Mouse (Mus musculus): Measurements from ENCODE around the gene Kcnn1. TPM values are rescaled to one million over a fixed set of nuclear protein-coding genes. Genes with fewer than 3 reads are reported as not detected.

Kcnn1 gene
- 7.3 and 11.3 TPM in 2 replicates for polyA plus RNA-seq (2014; fragmentation: Nextera tagmentation; extraction: Ambion mirVana)

- Histone ChIP-seq H3K9ac (ENCODE audit: low read length) (peak within 1 kb of the TSS; percentile 65), H3K27ac (ENCODE audit: low read depth, low read length) (peak within 1 kb of the TSS; percentile 98), H3K27me3 (replicated peaks; ENCODE audit: control insufficient read depth, insufficient read depth, low read length) (no peaks in the 10 kb centered on the region), H3K36me3 (ENCODE audit: control insufficient read depth, insufficient read depth, low read length) (peaks cover 1% of the 10 kb centered on the region), H3K4me3 (ENCODE audit: low read depth, low read length) (peak within 1 kb of the TSS; percentile 43), H3K9me3 (replicated peaks; ENCODE audit: control insufficient read depth, low read length) (no peaks in the 10 kb centered on the region), H3K4me2 (ENCODE audit: low read length) (peak within 1 kb of the TSS; percentile 76), H3K4me1 (ENCODE audit: control insufficient read depth, insufficient read depth, low read length) (peaks cover 25% of the 10 kb centered on the region)
- DNase-seq (ENCODE audit: low spot score) (peak; percentile 46), ATAC-seq (no peak)
- WGBS, result 0% methylated on average over 54 of the region's 55 CpGs
Observed at GRCm38 (mm10) chr8:70862824-70863641, at the start of gene Kcnn1. Kcnn1 (minus strand) TSS chr8:70863258.

- Histone ChIP-seq H3K9ac (ENCODE audit: low read length) (no peak overlapping the region), H3K4me2 (ENCODE audit: low read length) (no peak overlapping the region), H3K4me3 (ENCODE audit: low read depth, low read length) (no peak overlapping the region), H3K27ac (ENCODE audit: low read depth, low read length) (no peak overlapping the region), H3K4me1 (ENCODE audit: control insufficient read depth, insufficient read depth, low read length) (peaks cover 5% of the 10 kb centered on the region), H3K9me3 (replicated peaks; ENCODE audit: control insufficient read depth, low read length) (no peaks in the 10 kb centered on the region), H3K36me3 (ENCODE audit: control insufficient read depth, insufficient read depth, low read length) (peaks cover 59% of the 10 kb centered on the region), H3K27me3 (replicated peaks; ENCODE audit: control insufficient read depth, insufficient read depth, low read length) (no peaks in the 10 kb centered on the region)
- no peak for DNase-seq (ENCODE audit: low spot score)
- ATAC-seq, result no peak
- WGBS, result 68% methylated on average over 5 of the region's 5 CpGs
Observed at GRCm38 (mm10) chr8:70911596-70911995, 48.5 kb upstream of the Kcnn1 start.

GRCm38 (mm10) chr8:70907518-70907917 is 44.5 kb upstream of the Kcnn1 start:
- no peak for DNase-seq (ENCODE audit: low spot score)
- Histone ChIP-seq H3K9ac (ENCODE audit: low read length) (no peak overlapping the region), H3K27me3 (replicated peaks; ENCODE audit: control insufficient read depth, insufficient read depth, low read length) (no peaks in the 10 kb centered on the region), H3K4me3 (ENCODE audit: low read depth, low read length) (no peak overlapping the region), H3K9me3 (replicated peaks; ENCODE audit: control insufficient read depth, low read length) (no peaks in the 10 kb centered on the region), H3K4me2 (ENCODE audit: low read length) (no peak overlapping the region), H3K36me3 (ENCODE audit: control insufficient read depth, insufficient read depth, low read length) (peaks cover 18% of the 10 kb centered on the region), H3K4me1 (ENCODE audit: control insufficient read depth, insufficient read depth, low read length) (peaks cover 10% of the 10 kb centered on the region), H3K27ac (ENCODE audit: low read depth, low read length) (no peak overlapping the region)
- no peak for ATAC-seq
- 97% methylated on average over 2 of the region's 2 CpGs for WGBS

GRCm38 (mm10) chr8:70905831-70906736 is 43.0 kb upstream of the Kcnn1 start, which contains the start of gene Map1s:
Map1s (plus strand) TSS chr8:70905932.
- Histone ChIP-seq H3K4me3 (ENCODE audit: low read depth, low read length) (peak within 1 kb of the TSS; percentile 84), H3K9me3 (replicated peaks; ENCODE audit: control insufficient read depth, low read length) (no peaks in the 10 kb centered on the region), H3K4me1 (ENCODE audit: control insufficient read depth, insufficient read depth, low read length) (peaks cover 10% of the 10 kb centered on the region), H3K9ac (ENCODE audit: low read length) (peak within 1 kb of the TSS; percentile 88), H3K27me3 (replicated peaks; ENCODE audit: control insufficient read depth, insufficient read depth, low read length) (no peaks in the 10 kb centered on the region), H3K4me2 (ENCODE audit: low read length) (peak within 1 kb of the TSS; percentile 86), H3K27ac (ENCODE audit: low read depth, low read length) (peak within 1 kb of the TSS; percentile 92), H3K36me3 (ENCODE audit: control insufficient read depth, insufficient read depth, low read length) (peaks cover 5% of the 10 kb centered on the region; the same call in 1 of the 2 replicates)
- under 1% methylated on average over 67 of the region's 86 CpGs for WGBS
- DNase-seq (ENCODE audit: low spot score), result peak; percentile 96
- peak; percentile 98 for ATAC-seq

- Histone ChIP-seq H3K4me2 (ENCODE audit: low read length) (peak overlapping the region; percentile 86), H3K36me3 (ENCODE audit: control insufficient read depth, insufficient read depth, low read length) (no peaks in the 10 kb centered on the region), H3K27ac (ENCODE audit: low read depth, low read length) (peak overlapping the region; percentile 92), H3K4me3 (ENCODE audit: low read depth, low read length) (peak overlapping the region; percentile 84), H3K27me3 (replicated peaks; ENCODE audit: control insufficient read depth, insufficient read depth, low read length) (no peaks in the 10 kb centered on the region), H3K4me1 (ENCODE audit: control insufficient read depth, insufficient read depth, low read length) (peaks cover 10% of the 10 kb centered on the region), H3K9ac (ENCODE audit: low read length) (peak overlapping the region; percentile 88), H3K9me3 (replicated peaks; ENCODE audit: control insufficient read depth, low read length) (no peaks in the 10 kb centered on the region)
- ATAC-seq (peak; percentile 30), DNase-seq (ENCODE audit: low spot score) (no peak)
- WGBS, result 17% methylated on average over 8 of the region's 8 CpGs
Observed at GRCm38 (mm10) chr8:70905463-70905830, 42.4 kb upstream of the Kcnn1 start.

GRCm38 (mm10) chr8:70904532-70904931 is 41.5 kb upstream of the Kcnn1 start:
- Histone ChIP-seq H3K4me1 (ENCODE audit: control insufficient read depth, insufficient read depth, low read length) (peaks cover 10% of the 10 kb centered on the region), H3K4me3 (ENCODE audit: low read depth, low read length) (no peak overlapping the region), H3K9ac (ENCODE audit: low read length) (no peak overlapping the region), H3K36me3 (ENCODE audit: control insufficient read depth, insufficient read depth, low read length) (no peaks in the 10 kb centered on the region), H3K4me2 (ENCODE audit: low read length) (no peak overlapping the region), H3K27me3 (replicated peaks; ENCODE audit: control insufficient read depth, insufficient read depth, low read length) (no peaks in the 10 kb centered on the region), H3K27ac (ENCODE audit: low read depth, low read length) (no peak overlapping the region), H3K9me3 (replicated peaks; ENCODE audit: control insufficient read depth, low read length) (no peaks in the 10 kb centered on the region)
- no peak for DNase-seq (ENCODE audit: low spot score)
- no peak for ATAC-seq
- WGBS, result 70% methylated on average over 4 of the region's 4 CpGs

- no peak for ATAC-seq
- DNase-seq (ENCODE audit: low spot score), result no peak
- H3K4me3 ChIP-seq (ENCODE audit: low read depth, low read length), result no peak overlapping the region
- no peak overlapping the region for H3K9ac ChIP-seq (ENCODE audit: low read length)
- no peak overlapping the region for H3K4me2 ChIP-seq (ENCODE audit: low read length)
- peaks cover 10% of the 10 kb centered on the region for H3K4me1 ChIP-seq (ENCODE audit: control insufficient read depth, insufficient read depth, low read length)
- H3K27me3 ChIP-seq (replicated peaks; ENCODE audit: control insufficient read depth, insufficient read depth, low read length), result no peaks in the 10 kb centered on the region
- H3K27ac ChIP-seq (ENCODE audit: low read depth, low read length), result no peak overlapping the region
- H3K36me3 ChIP-seq (ENCODE audit: control insufficient read depth, insufficient read depth, low read length), result no peaks in the 10 kb centered on the region
- H3K9me3 ChIP-seq (replicated peaks; ENCODE audit: control insufficient read depth, low read length), result no peaks in the 10 kb centered on the region
Observed at GRCm38 (mm10) chr8:70903582-70903981, 40.5 kb upstream of the Kcnn1 start.

GRCm38 (mm10) chr8:70903112-70903511 is 40.1 kb upstream of the Kcnn1 start:
- no peak overlapping the region for H3K9ac ChIP-seq (ENCODE audit: low read length)
- peaks cover 13% of the 10 kb centered on the region for H3K4me1 ChIP-seq (ENCODE audit: control insufficient read depth, insufficient read depth, low read length)
- H3K36me3 ChIP-seq (ENCODE audit: control insufficient read depth, insufficient read depth, low read length), result no peaks in the 10 kb centered on the region
- no peaks in the 10 kb centered on the region for H3K27me3 ChIP-seq (replicated peaks; ENCODE audit: control insufficient read depth, insufficient read depth, low read length)
- H3K9me3 ChIP-seq (replicated peaks; ENCODE audit: control insufficient read depth, low read length), result no peaks in the 10 kb centered on the region
- no peak overlapping the region for H3K4me3 ChIP-seq (ENCODE audit: low read depth, low read length)
- no peak overlapping the region for H3K4me2 ChIP-seq (ENCODE audit: low read length)
- no peak overlapping the region for H3K27ac ChIP-seq (ENCODE audit: low read depth, low read length)
- 42% methylated on average over 4 of the region's 4 CpGs for WGBS
- DNase-seq (ENCODE audit: low spot score) (no peak), ATAC-seq (no peak)
